Mouse (Mus musculus): Measurements from ENCODE around the gene Snap47. TPM values are rescaled to one million over a fixed set of nuclear protein-coding genes. Genes with fewer than 3 reads are reported as not detected.

Snap47 gene
- polyA plus RNA-seq, 1 experiment from 2014 or later = 634 TPM

DNA sequence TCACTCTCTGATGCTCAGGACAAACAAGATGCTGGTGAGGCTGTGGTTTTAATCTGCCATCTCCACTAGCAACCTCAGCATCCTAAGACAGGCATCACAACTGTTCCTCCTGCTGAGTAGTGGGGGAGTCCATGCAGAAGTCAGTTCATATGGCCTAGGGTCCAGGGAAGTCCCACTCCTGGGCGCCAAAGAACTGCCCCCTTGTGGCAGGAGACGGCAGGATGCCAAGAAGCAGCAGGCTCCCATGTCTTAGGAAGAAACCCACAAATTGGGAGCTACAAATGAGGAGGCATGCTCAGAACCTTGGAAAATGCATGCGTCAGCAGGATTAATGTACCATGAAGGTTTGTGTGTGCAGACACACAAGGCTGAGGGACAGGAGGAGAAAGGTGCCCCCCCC lies 84.4 kb downstream of the Snap47 start:
- WGBS = 18% methylated on average over 3 of the region's 3 CpGs
- Histone ChIP-seq H3K9me3 (ENCODE audit: control insufficient read depth, low read length) (no peaks in the 10 kb centered on the region), H3K27me3 (replicated peaks; ENCODE audit: control insufficient read depth, insufficient read depth, low read length) (no peaks in the 10 kb centered on the region; the same call in 1 of the 2 replicates), H3K9ac (ENCODE audit: low read depth, low read length) (no peak overlapping the region), H3K27ac (ENCODE audit: low read depth, low read length) (no peak overlapping the region), H3K36me3 (ENCODE audit: control insufficient read depth, insufficient read depth, low read length) (no peaks in the 10 kb centered on the region), H3K4me1 (ENCODE audit: control insufficient read depth, insufficient read depth, low read depth, low read length) (peaks cover 3% of the 10 kb centered on the region), H3K4me2 (ENCODE audit: low read length) (no peak overlapping the region), H3K4me3 (ENCODE audit: low read length) (no peak overlapping the region)
- ATAC-seq = no peak

DNA sequence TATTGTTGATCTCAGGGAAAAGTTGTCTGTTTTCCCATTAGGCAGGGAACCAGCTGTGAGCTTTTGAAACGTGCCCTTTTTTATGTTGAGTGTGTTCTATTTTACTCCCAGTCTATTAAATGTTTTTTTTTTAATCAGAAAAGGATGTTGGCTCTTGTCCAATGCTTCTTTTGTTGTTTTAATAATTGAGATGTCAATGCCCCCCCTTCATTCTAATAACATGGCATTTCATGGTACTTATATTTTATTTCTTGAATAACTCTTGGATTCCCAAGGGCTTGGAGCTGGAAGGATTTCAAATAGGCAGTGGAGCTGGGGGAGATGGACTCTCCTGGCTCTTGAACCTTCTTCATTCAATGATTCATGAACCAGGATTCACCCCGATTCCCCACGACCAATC lies 85.0 kb downstream of the Snap47 start:
- Histone ChIP-seq H3K9me3 (ENCODE audit: control insufficient read depth, low read length) (no peaks in the 10 kb centered on the region), H3K4me1 (ENCODE audit: control insufficient read depth, insufficient read depth, low read depth, low read length) (peaks cover 3% of the 10 kb centered on the region), H3K27me3 (replicated peaks; ENCODE audit: control insufficient read depth, insufficient read depth, low read length) (no peaks in the 10 kb centered on the region), H3K4me2 (ENCODE audit: low read length) (no peak overlapping the region), H3K9ac (ENCODE audit: low read depth, low read length) (no peak overlapping the region), H3K36me3 (ENCODE audit: control insufficient read depth, insufficient read depth, low read length) (no peaks in the 10 kb centered on the region), H3K4me3 (ENCODE audit: low read length) (no peak overlapping the region), H3K27ac (ENCODE audit: low read depth, low read length) (no peak overlapping the region)
- ATAC-seq = no peak
- 41% methylated on average over 3 of the region's 3 CpGs for WGBS

DNA sequence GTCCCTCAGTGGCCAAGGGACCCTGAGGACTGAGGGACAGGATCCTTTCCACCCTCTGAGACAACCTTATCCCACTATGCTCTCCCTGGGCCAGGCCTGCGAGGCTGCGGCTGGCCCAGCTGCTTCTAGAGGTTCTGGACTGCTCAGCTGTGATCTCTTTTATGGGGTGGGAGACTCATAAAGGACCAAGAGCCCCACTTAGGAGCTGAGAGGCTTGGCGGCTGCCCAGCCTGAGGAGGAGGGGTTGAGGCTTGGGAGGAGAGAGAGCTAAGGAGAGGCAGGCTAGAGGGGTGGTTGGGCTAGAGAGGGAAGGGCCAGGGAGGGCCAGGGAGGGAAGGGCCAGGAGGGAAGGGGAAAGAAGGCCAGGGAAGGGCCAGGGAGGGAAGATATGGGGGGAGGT lies 86.6 kb downstream of the Snap47 start:
- no peak for ATAC-seq
- H3K27ac ChIP-seq (ENCODE audit: low read depth, low read length) = no peak overlapping the region
- no peak overlapping the region for H3K9ac ChIP-seq (ENCODE audit: low read depth, low read length)
- H3K9me3 ChIP-seq (ENCODE audit: control insufficient read depth, low read length) = no peaks in the 10 kb centered on the region
- no peaks in the 10 kb centered on the region for H3K27me3 ChIP-seq (replicated peaks; ENCODE audit: control insufficient read depth, insufficient read depth, low read length)
- H3K36me3 ChIP-seq (ENCODE audit: control insufficient read depth, insufficient read depth, low read length) = no peaks in the 10 kb centered on the region
- H3K4me1 ChIP-seq (ENCODE audit: control insufficient read depth, insufficient read depth, low read depth, low read length) = peaks cover 3% of the 10 kb centered on the region
- WGBS = 46% methylated on average over 3 of the region's 3 CpGs
- H3K4me2 ChIP-seq (ENCODE audit: low read length) = no peak overlapping the region
- no peak overlapping the region for H3K4me3 ChIP-seq (ENCODE audit: low read length)

DNA sequence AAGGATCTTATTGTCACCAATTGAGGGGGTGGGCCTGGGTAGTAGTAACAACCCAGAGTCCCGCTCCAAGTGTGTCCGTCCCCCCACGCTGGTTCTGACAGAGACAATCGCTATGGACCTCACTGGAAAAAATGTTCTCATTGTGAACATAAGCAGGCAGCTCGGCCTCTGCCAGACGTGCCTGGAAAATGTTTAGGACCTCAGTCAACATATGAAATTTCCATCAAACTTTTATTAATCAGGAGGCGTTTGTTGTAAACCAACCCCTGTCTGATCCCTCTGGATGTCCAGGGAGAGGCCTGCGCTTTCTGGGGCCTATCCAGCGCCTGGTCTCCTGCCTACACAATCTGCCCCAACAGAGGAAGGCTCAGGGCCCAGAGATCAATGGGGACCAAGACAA lies 87.0 kb downstream of the Snap47 start:
- H3K4me2 ChIP-seq (ENCODE audit: low read length) = no peak overlapping the region
- ATAC-seq = no peak
- H3K9me3 ChIP-seq (ENCODE audit: control insufficient read depth, low read length) = no peaks in the 10 kb centered on the region
- no peaks in the 10 kb centered on the region for H3K36me3 ChIP-seq (ENCODE audit: control insufficient read depth, insufficient read depth, low read length)
- H3K27me3 ChIP-seq (replicated peaks; ENCODE audit: control insufficient read depth, insufficient read depth, low read length) = no peaks in the 10 kb centered on the region
- 81% methylated on average over 9 of the region's 9 CpGs for WGBS
- H3K4me3 ChIP-seq (ENCODE audit: low read length) = no peak overlapping the region
- peaks cover 3% of the 10 kb centered on the region for H3K4me1 ChIP-seq (ENCODE audit: control insufficient read depth, insufficient read depth, low read depth, low read length)
- H3K9ac ChIP-seq (ENCODE audit: low read depth, low read length) = no peak overlapping the region
- no peak overlapping the region for H3K27ac ChIP-seq (ENCODE audit: low read depth, low read length)

DNA sequence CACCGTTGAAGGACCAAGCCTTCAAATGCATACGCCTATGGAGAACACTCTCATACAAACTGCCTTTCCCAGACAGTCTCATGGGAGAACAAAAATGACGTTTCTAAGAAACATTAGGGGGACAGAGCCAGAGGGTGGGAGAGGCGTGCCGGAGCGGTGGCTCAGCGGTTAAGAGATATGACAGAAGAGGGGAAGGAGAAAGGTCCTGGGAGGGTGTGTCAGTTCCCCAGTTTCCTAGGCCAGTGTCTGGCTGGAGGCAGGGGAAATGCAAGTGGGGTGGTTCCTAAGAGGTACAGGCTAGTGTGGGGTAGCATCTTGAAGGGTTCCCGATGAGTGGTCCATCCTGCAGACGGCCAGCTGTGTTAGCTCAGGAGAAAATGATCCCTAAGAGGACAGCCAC lies 89.7 kb downstream of the Snap47 start:
- Histone ChIP-seq H3K9ac (ENCODE audit: low read depth, low read length) (no peak overlapping the region), H3K4me1 (ENCODE audit: control insufficient read depth, insufficient read depth, low read depth, low read length) (peaks cover 3% of the 10 kb centered on the region), H3K4me2 (ENCODE audit: low read length) (no peak overlapping the region), H3K36me3 (ENCODE audit: control insufficient read depth, insufficient read depth, low read length) (no peaks in the 10 kb centered on the region), H3K27me3 (replicated peaks; ENCODE audit: control insufficient read depth, insufficient read depth, low read length) (no peaks in the 10 kb centered on the region), H3K27ac (ENCODE audit: low read depth, low read length) (no peak overlapping the region), H3K9me3 (ENCODE audit: control insufficient read depth, low read length) (no peaks in the 10 kb centered on the region), H3K4me3 (ENCODE audit: low read length) (no peak overlapping the region)
- no peak for ATAC-seq
- 90% methylated on average over 9 of the region's 9 CpGs for WGBS

Other genes with a start within 250 kb of the Snap47 start
- gene Mrpl55, start 248.7 kb downstream of the Snap47 start, polyA plus RNA-seq (2015; fragmentation: Nextera tagmentation; extraction: Ambion mirVana) = 92.1 and 95.9 TPM in 2 replicates
- gene 2310033P09Rik, start 242.9 kb downstream of the Snap47 start, polyA plus RNA-seq (2015; fragmentation: Nextera tagmentation; extraction: Ambion mirVana) = 26.8 and 27.6 TPM in 2 replicates
- gene Arf1, start 222.9 kb downstream of the Snap47 start, polyA plus RNA-seq (2015; fragmentation: Nextera tagmentation; extraction: Ambion mirVana) = 684 and 686 TPM in 2 replicates
- 0.45 and 0.77 TPM in 2 replicates for gene Wnt3a, start 160.4 kb downstream of the Snap47 start, polyA plus RNA-seq (2015; fragmentation: Nextera tagmentation; extraction: Ambion mirVana)
- 3.1 and 3.5 TPM in 2 replicates for gene Wnt9a, start 144.3 kb downstream of the Snap47 start, polyA plus RNA-seq (2015; fragmentation: Nextera tagmentation; extraction: Ambion mirVana)
- gene Prss38, start 75.5 kb downstream of the Snap47 start, polyA plus RNA-seq (2015; fragmentation: Nextera tagmentation; extraction: Ambion mirVana) = not detected in 2 replicates
- 18.9 and 20.0 TPM in 2 replicates for gene Jmjd4, start 1.1 kb downstream of the Snap47 start, polyA plus RNA-seq (2015; fragmentation: Nextera tagmentation; extraction: Ambion mirVana)
- gene Zfp867, start 21.3 kb upstream of the Snap47 start, polyA plus RNA-seq (2015; fragmentation: Nextera tagmentation; extraction: Ambion mirVana) = 11.3 and 11.7 TPM in 2 replicates
- gene Zkscan17, start 75.6 kb upstream of the Snap47 start, polyA plus RNA-seq (2015; fragmentation: Nextera tagmentation; extraction: Ambion mirVana) = 11.4 and 15.5 TPM in 2 replicates
- gene Nlrp3, start 90.4 kb upstream of the Snap47 start, polyA plus RNA-seq (2015; fragmentation: Nextera tagmentation; extraction: Ambion mirVana) = 0.07 and 0.10 TPM in 2 replicates
- gene Olfr222, start 125.0 kb upstream of the Snap47 start, polyA plus RNA-seq (2015; fragmentation: Nextera tagmentation; extraction: Ambion mirVana) = not detected in 2 replicates
- gene Olfr223, start 142.1 kb upstream of the Snap47 start, polyA plus RNA-seq (2015; fragmentation: Nextera tagmentation; extraction: Ambion mirVana) = not detected in 2 replicates
- 34.8 and 38.9 TPM in 2 replicates for gene Mprip, start 210.1 kb upstream of the Snap47 start, polyA plus RNA-seq (2015; fragmentation: Nextera tagmentation; extraction: Ambion mirVana)